Mouse (Mus musculus) adipocyte (in vitro differentiated cells): ENCODE measurements around the gene Eif4e1b.

Source experiments
- DNase-seq: peaks from one replicate; pipeline ENCODE4 v3.0.0-alpha.2; 2016; ENCODE audit warnings: low spot score

Eif4e1b gene

GRCm38 (mm10) chr13:54783698-54784097, at the start of gene Eif4e1b:
Gene Eif4e1b (plus strand): TSS chr13:54783998.
- DNase-seq = no peak

- DNase-seq = no peak
Observed at GRCm38 (mm10) chr13:54736931-54737330, 46.9 kb upstream of the Eif4e1b start.

DNA sequence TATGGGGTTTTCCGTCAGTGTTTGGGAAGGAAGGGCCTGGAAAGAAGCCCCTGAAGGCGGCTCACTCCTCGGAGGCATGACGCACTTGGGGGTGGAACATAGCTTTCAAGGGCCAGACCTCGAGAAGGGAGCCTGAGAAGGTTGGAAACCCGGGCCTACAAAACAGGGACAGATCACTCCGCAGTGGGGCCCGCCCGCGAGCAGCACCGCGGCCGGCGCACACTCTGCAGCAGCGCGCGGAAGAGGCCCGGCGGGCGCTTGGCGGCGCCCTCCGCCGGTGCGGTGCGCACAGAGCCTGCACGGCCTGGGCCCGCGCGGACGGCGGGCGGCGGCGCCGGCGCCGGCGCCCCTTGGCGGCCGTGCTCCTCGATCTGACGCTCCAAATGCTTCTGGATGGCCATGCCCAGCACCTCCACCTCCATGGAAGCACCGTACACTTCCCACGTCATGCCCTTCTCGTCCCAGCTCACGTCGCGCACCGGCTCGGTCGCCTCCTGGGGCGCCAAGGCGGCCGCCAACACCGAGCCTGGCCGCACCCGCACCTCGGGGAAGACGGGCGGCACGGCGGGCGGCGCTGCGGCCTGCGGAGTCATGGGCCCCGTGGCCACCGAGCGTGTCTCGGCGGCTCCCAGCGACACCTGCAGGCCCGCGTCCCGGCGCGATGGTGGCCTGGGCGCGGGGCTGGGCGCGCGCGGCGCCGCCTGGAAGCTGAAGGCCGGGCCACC, 46.1 kb upstream of the Eif4e1b start:
- DNase-seq = no peak

GRCm38 (mm10) chr13:54738213-54738601, 45.6 kb upstream of the Eif4e1b start:
- no peak for DNase-seq

DNA sequence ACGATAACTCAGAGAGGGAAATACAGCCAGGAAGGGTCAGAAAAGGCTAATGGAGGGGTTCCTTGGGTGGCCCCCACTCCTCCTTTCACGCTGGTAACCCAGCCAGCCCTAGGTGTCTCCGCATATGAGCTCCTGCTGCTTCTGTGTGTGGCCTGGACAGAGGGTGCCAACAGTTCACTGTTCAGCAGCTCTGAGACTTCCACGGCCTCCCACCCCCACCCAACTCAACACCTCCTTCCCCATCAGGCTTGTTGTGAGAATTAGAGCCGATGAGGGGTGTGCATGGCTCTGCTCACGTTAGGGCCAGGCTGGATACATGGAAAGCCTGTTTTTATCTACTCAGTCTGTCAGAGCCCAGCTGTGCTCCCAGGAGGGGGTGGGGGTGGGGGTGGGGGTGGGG, 37.7 kb upstream of the Eif4e1b start:
- DNase-seq = no peak

- no peak for DNase-seq
Observed at GRCm38 (mm10) chr13:54746896-54747295, 36.9 kb upstream of the Eif4e1b start.

DNA sequence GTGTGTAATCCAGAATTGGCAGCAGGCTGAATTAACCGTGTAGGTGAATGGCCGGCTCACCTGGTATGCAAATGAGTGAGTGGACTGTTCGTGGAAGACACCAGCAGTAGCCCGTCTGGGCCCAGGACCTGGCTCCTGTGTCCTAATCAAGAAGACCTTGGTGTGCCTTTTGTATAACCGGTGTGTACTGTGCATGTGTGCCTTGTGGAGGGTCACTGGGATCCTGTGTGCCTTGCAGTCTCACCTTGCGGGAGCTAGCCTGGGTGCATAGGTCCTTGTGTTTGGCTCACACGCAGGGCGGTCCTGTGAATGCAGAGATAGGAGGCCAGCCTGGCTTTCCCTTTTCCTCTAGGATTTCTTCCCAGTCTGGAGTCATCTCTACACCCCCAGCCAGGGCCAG, 35.6 kb upstream of the Eif4e1b start:
- DNase-seq = no peak

DNA sequence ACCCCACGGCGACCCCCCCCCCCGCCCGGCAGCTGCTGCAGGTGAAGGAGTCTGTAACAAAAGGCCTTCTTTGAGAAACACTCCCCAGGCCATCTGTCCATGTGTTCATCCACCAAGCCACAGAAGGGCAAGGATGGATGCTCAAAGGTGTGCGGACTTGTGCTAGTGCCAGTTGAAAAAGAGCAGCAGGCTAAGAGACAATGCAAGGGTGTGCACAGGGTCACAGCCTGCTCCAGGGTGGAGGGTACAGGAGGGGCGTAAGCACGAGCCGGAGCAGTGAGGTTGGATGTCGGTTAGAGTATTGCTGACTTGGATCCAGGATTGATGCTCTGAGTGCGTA, 35.1 kb upstream of the Eif4e1b start:
- no peak for DNase-seq

DNA sequence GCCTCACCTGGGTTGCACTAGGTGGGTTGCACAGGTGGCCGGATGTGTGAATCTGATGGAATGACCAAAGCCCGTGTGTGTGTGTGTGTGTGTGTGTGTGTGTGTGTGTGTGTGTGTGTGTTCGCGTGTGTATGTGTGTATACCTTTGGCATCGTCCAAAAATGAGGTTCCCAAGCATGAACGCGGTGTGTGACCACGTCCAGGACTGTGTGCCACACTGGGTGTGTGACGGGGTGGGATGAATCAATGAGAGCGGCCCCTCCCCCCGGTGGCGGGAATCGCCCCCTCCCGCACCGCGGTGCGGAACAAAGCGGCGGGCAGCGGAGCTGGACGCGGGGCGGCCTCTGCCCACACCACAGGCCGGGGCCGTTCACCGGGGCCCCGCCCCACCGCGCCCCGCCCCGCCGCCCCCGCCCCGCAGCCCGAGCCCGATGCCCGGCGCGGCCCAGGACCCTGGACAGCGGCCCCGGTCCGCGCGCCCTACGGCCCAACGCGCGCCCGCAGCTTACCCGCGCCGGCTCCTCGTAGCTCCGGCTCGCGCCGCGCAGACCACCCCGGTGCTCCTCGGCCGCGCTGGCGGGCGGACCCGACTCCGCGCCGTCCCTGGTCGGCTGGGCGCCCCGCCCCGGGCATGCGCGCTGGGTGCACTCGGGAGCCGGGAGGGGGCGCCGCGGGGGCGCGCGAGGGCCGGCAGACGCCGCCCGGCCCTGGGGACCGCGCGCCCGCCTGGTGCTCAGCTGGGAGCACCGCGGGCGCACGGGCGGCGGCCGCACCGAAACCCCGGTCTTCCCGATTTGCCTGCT, 34.5 kb upstream of the Eif4e1b start:
- DNase-seq = no peak

DNA sequence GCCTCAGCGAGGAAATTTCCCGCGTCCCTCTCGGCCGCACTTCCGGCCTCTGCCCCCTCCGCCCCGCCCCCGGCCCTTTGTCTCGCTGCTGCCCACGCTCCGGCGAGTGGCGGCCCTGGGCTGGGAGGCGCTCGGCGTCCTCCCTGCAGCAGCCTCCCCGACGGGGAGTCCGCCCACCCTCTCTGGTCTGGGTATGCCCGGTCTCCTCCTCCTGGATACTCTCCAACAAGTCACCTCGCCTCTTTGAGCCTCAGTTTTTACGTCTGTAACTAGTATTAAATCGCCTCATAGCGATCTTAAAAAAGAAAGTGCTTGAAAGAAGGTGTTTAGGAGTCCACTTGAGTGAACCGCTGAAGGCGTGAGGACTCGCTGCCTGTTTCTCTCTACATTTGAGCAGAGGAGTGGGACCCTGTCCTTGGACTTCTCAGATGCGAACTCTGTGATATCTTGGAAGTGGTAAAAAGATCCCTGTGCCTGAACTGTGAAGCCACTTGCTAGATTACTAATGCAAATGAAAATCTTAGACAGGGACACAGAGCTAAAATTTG, 33.9 kb upstream of the Eif4e1b start, which contains the start of gene Gprin1:
Gprin1 (minus strand) TSS at position 11 of the 548 bp plus-strand sequence.
- DNase-seq = no peak

- DNase-seq = peak; percentile 64
Observed at GRCm38 (mm10) chr13:54750699-54751098, 33.1 kb upstream of the Eif4e1b start.

DNA sequence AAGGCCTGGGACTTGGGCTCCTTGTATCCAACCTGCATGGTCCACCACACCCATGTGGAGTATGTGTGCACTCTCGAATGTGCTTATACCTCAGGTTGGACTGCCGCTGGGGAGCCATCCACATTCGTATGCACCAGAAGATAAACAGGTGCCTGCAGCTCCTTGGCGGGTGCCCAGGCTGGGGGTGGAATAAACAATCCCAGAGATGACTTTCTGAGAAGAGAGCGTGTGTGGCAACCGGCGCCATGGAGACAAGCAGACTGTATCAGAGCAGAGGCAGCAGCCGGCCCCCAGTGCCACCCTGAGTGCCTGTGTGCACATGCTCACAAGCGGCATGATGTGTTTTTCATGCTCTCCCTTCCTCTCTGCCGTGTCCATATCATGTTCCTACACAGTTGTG, 31.1 kb upstream of the Eif4e1b start:
- no peak for DNase-seq

GRCm38 (mm10) chr13:54753733-54754132, 30.1 kb upstream of the Eif4e1b start:
- no peak for DNase-seq

GRCm38 (mm10) chr13:54754169-54755080, 29.4 kb upstream of the Eif4e1b start:
- DNase-seq = no peak

- no peak for DNase-seq
Observed at GRCm38 (mm10) chr13:54755201-54755830, 28.5 kb upstream of the Eif4e1b start.

DNA sequence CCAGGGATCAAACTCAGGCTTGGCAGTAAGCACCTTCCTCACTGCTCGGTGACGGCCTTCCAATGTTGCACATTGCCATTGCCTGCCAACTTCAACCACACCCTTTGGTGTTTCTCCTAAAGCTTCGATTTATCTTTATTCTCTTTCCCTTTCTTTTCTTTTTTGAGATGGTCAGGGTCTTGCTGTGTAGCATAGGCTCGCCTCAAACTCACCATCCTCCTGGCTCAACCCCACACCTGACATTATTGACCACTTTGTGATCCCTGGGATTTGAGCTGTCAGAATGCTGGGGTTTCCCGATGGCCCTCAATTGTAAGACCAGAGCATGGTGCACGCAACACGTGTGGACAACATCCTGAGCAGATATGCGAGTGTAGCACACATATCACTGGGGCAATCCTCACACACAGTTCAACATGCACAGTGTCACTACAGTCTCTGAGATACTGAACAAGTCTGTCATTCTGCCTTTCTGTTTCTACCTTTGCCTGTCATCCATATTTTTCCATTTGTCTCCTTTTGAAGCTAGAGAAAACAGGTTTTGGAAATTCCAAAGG, 27.6 kb upstream of the Eif4e1b start:
- no peak for DNase-seq

DNA sequence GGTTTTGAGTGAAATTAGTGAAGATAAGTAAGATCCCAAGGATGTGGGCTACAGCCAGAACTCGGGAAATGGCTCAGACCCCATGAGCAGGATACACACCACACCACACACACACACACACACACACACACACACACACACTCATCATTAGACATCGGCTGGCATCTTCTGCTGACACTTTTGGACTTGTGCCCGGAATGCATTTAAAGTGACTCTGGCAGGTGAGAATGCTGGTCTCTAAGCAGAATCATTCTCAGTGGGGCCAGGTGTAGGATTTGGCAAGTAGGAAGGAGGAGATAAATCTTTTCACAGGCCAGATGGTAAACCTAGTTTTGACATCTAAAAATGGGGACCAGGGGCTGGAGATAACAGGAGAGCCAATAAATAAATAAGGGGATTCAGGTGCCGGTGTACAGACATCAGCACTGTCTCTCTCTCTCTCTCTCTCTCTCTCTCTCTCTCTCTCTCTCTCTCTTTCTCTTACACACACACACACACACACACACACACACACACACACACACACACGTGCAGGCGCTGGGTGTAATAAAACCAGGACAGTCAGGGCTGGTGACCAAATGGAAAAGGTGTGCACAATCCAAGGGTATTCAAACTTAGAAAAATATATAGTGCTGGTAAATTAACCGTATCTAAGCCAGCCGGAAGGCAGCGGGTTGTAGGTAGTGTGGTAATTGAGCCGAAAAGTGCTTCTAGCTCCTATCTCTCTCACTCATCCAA, 26.5 kb upstream of the Eif4e1b start:
- no peak for DNase-seq

DNA sequence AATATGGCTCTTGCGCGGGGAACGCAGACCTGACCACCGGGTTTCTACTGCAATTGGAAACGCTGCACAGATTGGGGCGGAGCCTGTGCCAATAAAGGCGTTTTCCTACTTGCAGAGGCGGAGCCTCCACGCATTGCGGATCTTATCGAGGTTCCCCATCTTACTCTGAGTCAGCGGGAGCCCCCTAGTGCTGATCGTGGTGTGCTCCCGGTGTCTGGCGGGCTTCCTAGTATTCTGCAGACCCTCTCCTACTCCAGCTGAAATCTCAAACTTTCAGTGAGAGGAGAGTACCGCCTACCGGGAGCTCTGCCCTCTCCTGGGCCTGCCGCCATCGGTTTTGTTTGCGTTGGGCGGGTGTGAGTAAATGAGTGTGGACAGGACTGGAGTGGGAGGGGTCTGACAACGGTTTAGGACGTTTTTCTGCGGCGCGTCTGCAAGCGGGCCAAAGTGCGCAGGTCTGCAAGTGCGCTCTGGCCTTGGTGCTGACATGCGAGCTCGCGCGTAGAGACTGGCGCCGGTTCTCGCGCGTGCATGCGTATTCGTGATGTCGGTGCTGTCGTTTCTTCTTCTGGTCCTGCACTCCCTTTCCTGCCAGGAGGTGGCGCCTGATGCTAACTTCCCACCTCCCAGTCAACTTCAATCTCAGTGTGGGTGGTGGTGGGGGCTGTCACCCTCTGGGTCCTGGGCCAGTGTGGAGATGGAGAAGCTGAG, 25.6 kb upstream of the Eif4e1b start:
- peak; percentile 35 for DNase-seq

DNA sequence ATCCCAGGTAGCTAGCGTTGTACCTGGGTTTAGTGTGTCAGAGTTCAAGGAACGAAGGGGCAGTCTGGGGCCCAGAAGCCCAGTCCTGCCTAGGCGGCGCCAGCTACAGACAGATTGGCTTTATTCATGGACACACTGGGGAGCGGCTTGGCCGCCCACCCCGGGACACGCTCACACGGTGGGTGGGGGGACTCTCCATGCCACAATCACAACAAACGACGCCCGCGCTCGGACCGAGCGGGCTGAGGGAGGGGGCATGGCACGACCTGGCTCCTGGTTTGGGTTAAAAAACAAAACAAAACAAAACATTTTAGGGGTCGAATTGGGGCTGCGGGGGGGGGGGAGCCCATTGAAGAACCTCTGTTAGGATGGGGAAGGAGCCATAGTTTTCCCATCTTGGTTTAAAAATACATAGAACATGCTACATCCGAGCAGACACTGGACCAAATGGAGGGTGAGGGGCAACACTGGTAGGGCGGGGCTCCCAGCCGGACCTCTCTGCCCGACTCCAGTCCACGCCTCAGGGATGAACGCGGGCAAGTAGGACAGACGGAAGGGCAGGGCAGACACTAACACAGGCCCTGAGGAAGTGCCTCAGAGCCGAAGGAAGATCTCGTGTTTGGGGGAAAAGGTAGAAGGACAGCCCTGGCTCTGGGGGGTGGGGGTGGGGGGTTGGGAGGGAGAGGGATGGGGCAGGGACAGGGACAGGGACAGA, 24.9 kb upstream of the Eif4e1b start:
- no peak for DNase-seq
